Mouse (Mus musculus) myocyte (in vitro differentiated cells): ENCODE measurements around the gene Frem2. TPM values are rescaled to one million over a fixed set of nuclear protein-coding genes. Genes with fewer than 3 reads are reported as not detected.

Experiments used
- H3K27me3 ChIP-seq: one replicate; pipeline ENCODE4 v1.6.1; 2011; ENCODE audit not compliant: control insufficient read depth, insufficient read depth, insufficient read length
- H3K36me3 ChIP-seq: one replicate; pipeline ENCODE4 v1.6.1; 2011; ENCODE audit not compliant: control insufficient read depth, insufficient read depth
- H3K4me2 ChIP-seq: one replicate; pipeline ENCODE4 v1.6.1; 2011; ENCODE audit warnings: low read depth, control low read depth
- H3K4me3 ChIP-seq: one replicate; pipeline ENCODE4 v1.5.1; 2011; ENCODE audit warnings: mild to moderate bottlenecking, control low read depth, moderate library complexity
- H3K79me2 ChIP-seq: one replicate; pipeline ENCODE4 v1.6.1; 2011; ENCODE audit not compliant: control insufficient read depth, insufficient read depth
- H3ac ChIP-seq: one replicate; pipeline ENCODE4 v1.6.1; 2011; ENCODE audit not compliant: control insufficient read depth, insufficient read length
- CEBPB ChIP-seq: IDR thresholded peaks from 2 replicates; pipeline ENCODE4 v1.6.1; 2011; ENCODE audit warnings: mild to moderate bottlenecking, moderate library complexity; ENCODE audit not compliant: poor library complexity, insufficient read depth, severe bottlenecking
- E2F4 ChIP-seq: IDR thresholded peaks from one replicate; pipeline ENCODE4 v1.6.1; 2011; ENCODE audit warnings: mild to moderate bottlenecking, control low read depth, moderate library complexity; ENCODE audit not compliant: insufficient read depth
- MAX ChIP-seq: IDR thresholded peaks from one replicate; pipeline ENCODE4 v1.6.1; 2011; ENCODE audit warnings: low read depth, mild to moderate bottlenecking, control low read depth
- MYOD1 ChIP-seq, 3 experiments: IDR thresholded peaks; one replicate each; pipeline ENCODE4 v1.6.1; 2011; ENCODE audit warnings: control low read depth in 2 of 3, low read depth in 2 of 3, mild to moderate bottlenecking in 2 of 3, moderate library complexity in 1 of 3; ENCODE audit not compliant: insufficient read length in 2 of 3, control insufficient read depth in 1 of 3
- MYOG ChIP-seq, 3 experiments: IDR thresholded peaks; one replicate each; pipeline ENCODE4 v1.6.1; 2011; ENCODE audit warnings: control low read depth in 2 of 3, low read depth in 2 of 3, mild to moderate bottlenecking in 2 of 3; ENCODE audit not compliant: insufficient read length in 2 of 3, control insufficient read depth in 1 of 3, insufficient read depth in 1 of 3
- POLR2A ChIP-seq: IDR thresholded peaks from one replicate; pipeline ENCODE4 v1.6.1; 2011; ENCODE audit warnings: low read depth, mild to moderate bottlenecking, control low read depth, moderate library complexity; ENCODE audit not compliant: insufficient read length
- POLR2AphosphoS2 ChIP-seq: IDR thresholded peaks from one replicate; pipeline ENCODE4 v1.6.1; 2011; ENCODE audit warnings: low read depth, control low read depth; ENCODE audit not compliant: insufficient read length
- REST ChIP-seq: IDR thresholded peaks from one replicate; pipeline ENCODE4 v1.6.1; 2011; ENCODE audit warnings: mild to moderate bottlenecking, control low read depth, moderate library complexity; ENCODE audit not compliant: insufficient read depth, insufficient read length
- SRF ChIP-seq: IDR thresholded peaks from one replicate; pipeline ENCODE4 v1.6.1; 2011; ENCODE audit warnings: low read depth; ENCODE audit not compliant: control insufficient read depth, insufficient read length
- TCF12 ChIP-seq: IDR thresholded peaks from one replicate; pipeline ENCODE4 v1.6.1; 2011; ENCODE audit warnings: mild to moderate bottlenecking, control low read depth; ENCODE audit not compliant: poor library complexity, insufficient read depth, severe bottlenecking
- TCF3 ChIP-seq: IDR thresholded peaks from one replicate; pipeline ENCODE4 v1.6.1; 2011; ENCODE audit warnings: low read depth, control low read depth; ENCODE audit not compliant: insufficient read length
- USF1 ChIP-seq: IDR thresholded peaks from one replicate; pipeline ENCODE4 v1.6.1; 2011; ENCODE audit warnings: low read depth, mild to moderate bottlenecking, control low read depth, moderate library complexity
- polyA plus RNA-seq: library from polyadenylated mRNA; unstranded; fragments of >200 nt; fragmentation: generic; extraction: Trizol; gene quantifications from one replicate; pipeline ENCODE4 v1.2.1, GENCODE M21; 2012; ENCODE audit warnings: missing spikeins

Gene Frem2
- polyA plus RNA-seq, 1 experiment: 0.36 TPM

GRCm38 (mm10) chr3:53649425-53649824, 7.7 kb downstream of the Frem2 start:
- Histone ChIP-seq H3K36me3 (no peaks in the 10 kb centered on the region), H3ac (no peak overlapping the region), H3K4me3 (no peak overlapping the region), H3K27me3 (no peaks in the 10 kb centered on the region), H3K79me2 (no peaks in the 10 kb centered on the region), H3K4me2 (no peak overlapping the region)
- no peak for TF ChIP-seq POLR2AphosphoS2
- no peak for TF ChIP-seq USF1
- TF ChIP-seq POLR2A: no peak
- TF ChIP-seq MYOG (IDR thresholded peaks at IDR 0.05; ENCODE audit: control insufficient read depth in 1 of 3, insufficient read depth in 1 of 3, insufficient read length in 2 of 3, low read depth in 2 of 3): no peak
- no peak for TF ChIP-seq SRF
- TF ChIP-seq CEBPB: no peak
- TF ChIP-seq TCF12: no peak
- no peak for TF ChIP-seq E2F4
- TF ChIP-seq TCF3: no peak
- TF ChIP-seq REST: no peak
- no peak for TF ChIP-seq MYOD1 (IDR thresholded peaks at IDR 0.05; ENCODE audit: control insufficient read depth in 1 of 3, insufficient read length in 2 of 3, low read depth in 2 of 3)
- TF ChIP-seq MAX: no peak

- H3K27me3 ChIP-seq: no peaks in the 10 kb centered on the region
- H3ac ChIP-seq: no peak overlapping the region
- H3K4me2 ChIP-seq: no peak overlapping the region
- no peaks in the 10 kb centered on the region for H3K79me2 ChIP-seq
- no peak for TF ChIP-seq MAX
- TF ChIP-seq POLR2AphosphoS2: no peak
- TF ChIP-seq TCF3: no peak
- no peak overlapping the region for H3K4me3 ChIP-seq
- H3K36me3 ChIP-seq: no peaks in the 10 kb centered on the region
Observed at GRCm38 (mm10) chr3:53648902-53649301, 8.3 kb downstream of the Frem2 start.

DNA sequence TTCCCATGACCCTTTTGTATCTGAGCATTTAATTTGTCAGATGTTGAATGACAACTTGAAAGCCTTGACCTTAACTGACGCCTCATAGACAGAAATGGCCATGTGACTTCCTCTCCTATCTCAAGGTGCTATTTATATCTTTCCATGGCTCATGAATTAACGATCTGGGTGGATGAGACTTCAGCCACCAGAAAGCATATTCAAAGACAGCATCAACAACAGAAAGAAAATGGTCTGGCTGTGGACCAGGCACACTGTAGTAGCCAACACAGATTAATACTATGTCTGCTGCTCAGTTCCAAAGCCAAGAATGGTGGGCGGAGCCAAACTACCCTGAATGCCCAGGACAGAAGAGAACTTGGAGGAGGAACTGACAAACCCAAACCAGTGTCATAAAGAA, 21.2 kb downstream of the Frem2 start:
- Histone ChIP-seq H3ac (no peak overlapping the region), H3K79me2 (no peaks in the 10 kb centered on the region), H3K4me3 (no peak overlapping the region), H3K4me2 (no peak overlapping the region), H3K27me3 (peaks cover 10% of the 10 kb centered on the region), H3K36me3 (no peaks in the 10 kb centered on the region)
- TF ChIP-seq USF1: peak; percentile 57
- no peak for TF ChIP-seq TCF12

DNA sequence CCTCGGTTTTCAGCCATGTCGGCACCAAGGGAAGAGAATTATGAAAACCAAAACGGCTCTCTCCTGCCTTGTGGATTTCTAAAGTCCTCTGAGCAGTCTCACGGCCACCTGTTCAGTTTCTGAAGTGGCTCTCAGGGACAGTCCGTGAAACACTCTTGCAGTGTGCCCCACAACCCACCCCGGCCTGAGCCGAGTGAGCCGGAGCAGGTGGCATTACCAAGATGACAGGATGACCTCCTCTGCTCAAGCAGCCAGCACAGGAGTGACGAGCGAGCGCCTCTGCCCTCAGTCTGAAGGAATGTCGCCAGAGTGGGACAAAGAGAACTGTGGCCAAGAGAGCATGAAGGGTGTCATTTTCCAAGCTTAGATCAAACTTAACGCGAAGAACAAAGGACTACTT, 26.0 kb downstream of the Frem2 start:
- H3ac ChIP-seq: no peak overlapping the region
- peak overlapping the region; percentile 35 for H3K4me2 ChIP-seq
- H3K36me3 ChIP-seq: no peaks in the 10 kb centered on the region
- TF ChIP-seq POLR2A: no peak
- no peak for TF ChIP-seq TCF12
- TF ChIP-seq MYOD1 (IDR thresholded peaks at IDR 0.05; ENCODE audit: control insufficient read depth in 1 of 3, insufficient read length in 2 of 3, low read depth in 2 of 3): peak in 1 of 3 experiments; percentile 69
- TF ChIP-seq TCF3: no peak
- no peak for TF ChIP-seq MAX
- no peak for TF ChIP-seq MYOG (IDR thresholded peaks at IDR 0.05; ENCODE audit: control insufficient read depth in 1 of 3, insufficient read depth in 1 of 3, insufficient read length in 2 of 3, low read depth in 2 of 3)
- TF ChIP-seq E2F4: no peak
- no peaks in the 10 kb centered on the region for H3K79me2 ChIP-seq
- no peak overlapping the region for H3K4me3 ChIP-seq
- H3K27me3 ChIP-seq: peaks cover 10% of the 10 kb centered on the region

GRCm38 (mm10) chr3:53630630-53631029, 26.5 kb downstream of the Frem2 start:
- H3K4me3 ChIP-seq: no peak overlapping the region
- peaks cover 10% of the 10 kb centered on the region for H3K27me3 ChIP-seq
- peak overlapping the region; percentile 35 for H3K4me2 ChIP-seq
- H3K79me2 ChIP-seq: no peaks in the 10 kb centered on the region
- TF ChIP-seq SRF (no peak), USF1 (no peak), TCF12 (no peak)
- H3ac ChIP-seq: no peak overlapping the region
- H3K36me3 ChIP-seq: no peaks in the 10 kb centered on the region

DNA sequence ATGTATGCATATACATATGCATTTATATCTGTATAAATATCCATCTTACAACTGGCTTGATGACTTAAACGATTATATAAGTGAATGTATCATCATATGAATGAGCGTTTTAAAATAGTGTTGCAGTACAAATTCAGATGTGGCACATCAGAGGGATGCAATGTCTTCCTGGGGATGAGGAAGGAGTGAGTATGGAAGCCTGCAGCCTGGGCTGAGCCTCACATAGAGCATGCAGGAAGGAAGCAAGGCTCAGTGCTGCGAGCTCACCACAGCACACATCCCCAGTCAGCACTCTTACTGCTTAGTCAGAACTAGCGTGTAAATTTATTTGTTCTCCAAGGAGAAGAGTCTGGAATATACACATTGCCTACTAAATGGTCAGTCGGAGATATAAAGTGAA, 27.2 kb downstream of the Frem2 start:
- H3K4me3 ChIP-seq: no peak overlapping the region
- no peak for TF ChIP-seq TCF12
- TF ChIP-seq SRF: no peak
- TF ChIP-seq POLR2A: no peak
- TF ChIP-seq USF1: no peak
- TF ChIP-seq MYOG (IDR thresholded peaks at IDR 0.05; ENCODE audit: control insufficient read depth in 1 of 3, insufficient read depth in 1 of 3, insufficient read length in 2 of 3, low read depth in 2 of 3): no peak
- TF ChIP-seq CEBPB: no peak
- no peak for TF ChIP-seq POLR2AphosphoS2
- no peak for TF ChIP-seq TCF3
- TF ChIP-seq REST: no peak
- no peak for TF ChIP-seq E2F4
- no peak for TF ChIP-seq MYOD1 (IDR thresholded peaks at IDR 0.05; ENCODE audit: control insufficient read depth in 1 of 3, insufficient read length in 2 of 3, low read depth in 2 of 3)
- TF ChIP-seq MAX: no peak
- H3K4me2 ChIP-seq: no peak overlapping the region

More for the DNA sequence above, 27.2 kb downstream of the Frem2 start:
- Histone ChIP-seq H3ac (no peak overlapping the region), H3K36me3 (no peaks in the 10 kb centered on the region), H3K27me3 (peaks cover 10% of the 10 kb centered on the region), H3K79me2 (no peaks in the 10 kb centered on the region)
